Comparison of ENCODE assay signal across 19 mouse cellular contexts in genomic region chr5:53106731-53107130, GRCm38 (mm10).
"Had no signal": no experiment of that assay in that cellular context is flagged by ENCODE, and none has a peak within 500 bp of the region (broad histone marks: within the 10 kb centered on the region; RNA-seq: fewer than 3 reads in every experiment).

No protein-coding gene starts in this region.

- H3K36me3 ChIP-seq: liver, embryonic 12.5 days; midbrain, embryonic 10.5 days; midbrain, embryonic 12.5 days; neural tube, embryonic 13.5 days; neural tube, embryonic 15.5 days; stomach, embryonic 15.5 days had no signal

- H3K27ac ChIP-seq: liver, embryonic 12.5 days; liver, embryonic 14.5 days; midbrain, embryonic 10.5 days; midbrain, embryonic 12.5 days; neural tube, embryonic 13.5 days; neural tube, embryonic 15.5 days; stomach, embryonic 15.5 days; stomach, postnatal 0 days had no signal

- H3K9me3 ChIP-seq: liver, embryonic 12.5 days; midbrain, embryonic 10.5 days; midbrain, embryonic 12.5 days; neural tube, embryonic 13.5 days; neural tube, embryonic 15.5 days; stomach, embryonic 15.5 days had no signal

- H3K4me3 ChIP-seq: liver, embryonic 12.5 days; midbrain, embryonic 10.5 days; midbrain, embryonic 12.5 days; myocyte; neural tube, embryonic 13.5 days; neural tube, embryonic 15.5 days; stomach, embryonic 15.5 days had no signal

- H3K4me1 ChIP-seq: liver, embryonic 12.5 days had no signal

- H3K4me2 ChIP-seq: liver, embryonic 12.5 days; midbrain, embryonic 12.5 days; neural tube, embryonic 13.5 days; neural tube, embryonic 15.5 days; stomach, embryonic 15.5 days had no signal

- H3K9ac ChIP-seq: liver, embryonic 12.5 days; liver, embryonic 14.5 days; midbrain, embryonic 12.5 days; neural tube, embryonic 13.5 days; neural tube, embryonic 15.5 days; stomach, embryonic 15.5 days had no signal

- H3K27me3 ChIP-seq: liver, embryonic 12.5 days; midbrain, embryonic 12.5 days; neural tube, embryonic 13.5 days; neural tube, embryonic 15.5 days; stomach, embryonic 15.5 days had no signal

- DNase-seq: lung, adult 18-20 months; midbrain, embryonic 14.5 days; retina, postnatal 1 day; right cerebral cortex, adult 18-20 months; right cerebral cortex, postnatal 25 days; right cerebral cortex, postnatal 4 days; thymus, adult 2 months; thymus, postnatal 25 days; thymus, postnatal 4 days had no signal

- ATAC-seq: liver, embryonic 12.5 days; midbrain, embryonic 16.5 days had no signal
